Mouse (Mus musculus) testis, adult 2 months (tissue): Measurements from ENCODE around the gene Fcrl6.

Experiments used
- CTCF ChIP-seq: fragments of 200-500 bp; IDR thresholded peaks from 2 replicates; pipeline ENCODE4 v1.5.1; 2012; ENCODE audit warnings: low read depth, mild to moderate bottlenecking, inconsistent platforms, low read length, moderate library complexity; ENCODE audit not compliant: control insufficient read depth, insufficient read depth, insufficient replicate concordance
- POLR2A ChIP-seq: fragments of 200-500 bp; IDR thresholded peaks from 2 replicates; pipeline ENCODE4 v1.6.1; 2012; ENCODE audit warnings: low read depth, mild to moderate bottlenecking, inconsistent platforms, low read length, moderate library complexity; ENCODE audit not compliant: control insufficient read depth

GRCm38 (mm10) chr1:172638781-172639180 is 36.4 kb upstream of the Fcrl6 start:
- TF ChIP-seq CTCF = no peak
- TF ChIP-seq POLR2A = no peak
